Mouse (Mus musculus): ENCODE results near the gene Grasp.

The Grasp gene

GRCm38 (mm10) chr15:101224006-101224906 lies at the start of gene Grasp:
Grasp (plus strand) TSS chr15:101224188.
- in situ Hi-C loops (cut with MboI; ENCODE audit: unreplicated experiment in 2 of 2), result loop anchor here in 1 of 2 experiments (25.0 kb wide), 1 partner anchor 538 kb away; no protein-coding TSS in a partner anchor

GRCm38 (mm10) chr15:101174294-101175130 lies 49.5 kb upstream of the Grasp start:
- in situ Hi-C loops (cut with MboI; ENCODE audit: unreplicated experiment in 2 of 2), result no loop called here

GRCm38 (mm10) chr15:101175131-101175460 lies 48.9 kb upstream of the Grasp start:
- in situ Hi-C loops (cut with MboI; ENCODE audit: unreplicated experiment in 2 of 2), result no loop called here

GRCm38 (mm10) chr15:101175613-101176283 lies 48.2 kb upstream of the Grasp start:
- in situ Hi-C loops (cut with MboI; ENCODE audit: unreplicated experiment in 2 of 2), result no loop called here

- in situ Hi-C loops (cut with MboI; ENCODE audit: unreplicated experiment in 2 of 2), result no loop called here
Measured at GRCm38 (mm10) chr15:101176284-101176680, 47.7 kb upstream of the Grasp start.

- in situ Hi-C loops (cut with MboI; ENCODE audit: unreplicated experiment in 2 of 2), result no loop called here
Measured at GRCm38 (mm10) chr15:101176795-101177691, 46.9 kb upstream of the Grasp start.

GRCm38 (mm10) chr15:101180363-101181105 lies 43.5 kb upstream of the Grasp start:
- in situ Hi-C loops (cut with MboI; ENCODE audit: unreplicated experiment in 2 of 2), result no loop called here

- in situ Hi-C loops (cut with MboI; ENCODE audit: unreplicated experiment in 2 of 2), result no loop called here
Measured at GRCm38 (mm10) chr15:101181106-101181466, 42.9 kb upstream of the Grasp start.

GRCm38 (mm10) chr15:101181500-101181899 lies 42.5 kb upstream of the Grasp start:
- in situ Hi-C loops (cut with MboI; ENCODE audit: unreplicated experiment in 2 of 2), result no loop called here

GRCm38 (mm10) chr15:101182676-101183075 lies 41.3 kb upstream of the Grasp start:
- in situ Hi-C loops (cut with MboI; ENCODE audit: unreplicated experiment in 2 of 2), result no loop called here

GRCm38 (mm10) chr15:101184300-101184699 lies 39.7 kb upstream of the Grasp start:
- in situ Hi-C loops (cut with MboI; ENCODE audit: unreplicated experiment in 2 of 2), result no loop called here

GRCm38 (mm10) chr15:101185549-101185948 lies 38.4 kb upstream of the Grasp start:
- in situ Hi-C loops (cut with MboI; ENCODE audit: unreplicated experiment in 2 of 2), result no loop called here

GRCm38 (mm10) chr15:101187907-101188306 lies 36.1 kb upstream of the Grasp start:
- in situ Hi-C loops (cut with MboI; ENCODE audit: unreplicated experiment in 2 of 2), result no loop called here

GRCm38 (mm10) chr15:101189981-101190761 lies 33.8 kb upstream of the Grasp start:
- in situ Hi-C loops (cut with MboI; ENCODE audit: unreplicated experiment in 2 of 2), result loop anchor here (5.0 to 10.0 kb wide), 2 partner anchors 43 to 45 kb away; no protein-coding TSS in a partner anchor

GRCm38 (mm10) chr15:101190762-101191150 lies 33.2 kb upstream of the Grasp start:
- in situ Hi-C loops (cut with MboI; ENCODE audit: unreplicated experiment in 2 of 2), result loop anchor here (5.0 to 10.0 kb wide), 2 partner anchors 43 to 46 kb away; no protein-coding TSS in a partner anchor

GRCm38 (mm10) chr15:101191459-101192259 lies 32.3 kb upstream of the Grasp start:
- in situ Hi-C loops (cut with MboI; ENCODE audit: unreplicated experiment in 2 of 2), result loop anchor here (5.0 to 10.0 kb wide), 2 partner anchors 44 to 47 kb away; no protein-coding TSS in a partner anchor

GRCm38 (mm10) chr15:101192260-101192640 lies 31.7 kb upstream of the Grasp start:
- in situ Hi-C loops (cut with MboI; ENCODE audit: unreplicated experiment in 2 of 2), result loop anchor here (5.0 to 10.0 kb wide), 2 partner anchors 45 to 47 kb away; no protein-coding TSS in a partner anchor
